In the genomic region with DNA sequence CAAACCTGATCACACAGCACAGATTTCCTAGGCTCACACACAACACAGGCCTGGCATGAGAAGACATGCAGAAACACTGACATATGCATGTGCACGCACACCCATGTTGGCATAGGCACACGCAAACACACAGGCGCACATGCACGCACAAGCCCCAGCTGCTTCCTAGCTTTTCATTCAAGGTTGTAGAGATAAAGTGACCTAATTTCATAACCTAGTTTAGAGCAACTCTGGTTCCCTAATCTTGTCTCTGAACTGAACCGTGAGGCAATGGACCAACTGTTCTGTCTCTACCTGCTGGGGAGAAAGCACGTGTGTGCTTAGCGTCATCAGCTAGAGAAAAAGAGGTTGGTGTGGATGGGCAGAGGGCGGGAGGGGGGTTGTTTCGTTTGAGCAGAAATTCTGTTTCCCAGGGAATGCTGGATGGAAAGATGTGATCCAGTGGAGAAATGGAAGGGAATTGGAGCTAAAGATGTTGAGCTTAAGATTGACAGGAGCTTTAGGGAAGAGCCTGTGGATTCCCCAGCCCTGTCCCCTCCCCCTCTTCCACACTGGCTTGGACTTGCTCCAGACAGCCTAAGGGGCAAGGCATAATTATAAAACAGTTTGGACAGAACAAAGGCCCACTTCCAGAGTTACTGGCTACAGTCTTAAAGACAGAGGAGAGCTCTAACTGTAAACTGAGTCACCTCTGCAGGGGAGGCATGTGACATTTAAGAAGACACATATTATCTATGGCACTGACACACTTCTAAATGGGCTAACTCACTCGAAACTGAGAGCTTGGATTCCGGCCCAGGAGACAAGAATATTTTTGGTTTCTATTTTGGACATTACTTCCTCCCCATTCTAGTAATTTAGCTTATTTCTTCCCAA, we compare ENCODE assay signal across 8 mouse cellular contexts.
DNase-seq lines count a peak whose midpoint lies in the region; ATAC-seq and TF ChIP-seq lines count a peak whose summit lies in the region.

No protein-coding gene starts in this region.

- H3K27me3 ChIP-seq in liver, postnatal 0 days (ENCODE audit: insufficient read depth, low read length), result no peaks in the 10 kb centered on the region
- no peaks in the 10 kb centered on the region for H3K27me3 ChIP-seq in liver, embryonic 11.5 days (replicated peaks; ENCODE audit: control insufficient read depth, insufficient read depth, low read length)
- H3K27me3 ChIP-seq in thymus, adult 2 months (ENCODE audit: control insufficient read depth, insufficient read depth, low read length), result no peaks in the 10 kb centered on the region

- no peak overlapping the region for H3K4me3 ChIP-seq in liver, postnatal 0 days (ENCODE audit: low read depth, low read length)
- no peak overlapping the region for H3K4me3 ChIP-seq in liver, embryonic 11.5 days (ENCODE audit: low read depth, low read length)
- no peak overlapping the region for H3K4me3 ChIP-seq in thymus, adult 2 months (ENCODE audit: control insufficient read depth, insufficient read depth, low read length)

- TF ChIP-seq EP300 in liver, postnatal 0 days (IDR thresholded peaks at IDR 0.05; ENCODE audit: low read depth), result no peak

- DNase-seq in liver, postnatal 0 days, result no peak
- no peak for DNase-seq in liver, embryonic 11.5 days (ENCODE audit: low spot score)
- peak; percentile 45 for DNase-seq in cerebellum, adult 11-12 months
- peak; percentile 37 for DNase-seq in fat pad, adult 2 months (ENCODE audit: extremely low read depth, low read depth, low spot score)
- peak; percentile 27 to 87 for DNase-seq in left cerebral cortex, postnatal 25 days (ENCODE audit: low spot score in 2 of 2)
- no peak for DNase-seq in layer of hippocampus, adult 11-12 months (ENCODE audit: low spot score)
- DNase-seq in thymus, adult 2 months, result no peak
- no peak for DNase-seq in thymus, postnatal 0 days (ENCODE audit: low spot score)

- ATAC-seq in liver, postnatal 0 days, result no peak
- ATAC-seq in liver, embryonic 11.5 days (replicated peaks; ENCODE audit: low FRiP score), result no peak

- H3K4me2 ChIP-seq in liver, postnatal 0 days (ENCODE audit: low read depth, low read length), result 0 out of 2 replicates have a peak overlapping the region, but pooled peaks have one; percentile 6
- H3K4me2 ChIP-seq in liver, embryonic 11.5 days, result no peak overlapping the region

- no peaks in the 10 kb centered on the region for H3K36me3 ChIP-seq in liver, postnatal 0 days (replicated peaks; ENCODE audit: insufficient read depth, low read length)
- H3K36me3 ChIP-seq in liver, embryonic 11.5 days (ENCODE audit: control insufficient read depth, insufficient read depth, low read length), result no peaks in the 10 kb centered on the region
- no peaks in the 10 kb centered on the region for H3K36me3 ChIP-seq in thymus, adult 2 months (ENCODE audit: control insufficient read depth, insufficient read depth, low read length)

- 68% methylated on average over 11 of the region's 11 CpGs for WGBS in liver, postnatal 0 days (ENCODE audit: insufficient replicate concordance)
- WGBS in liver, embryonic 11.5 days, result 75% methylated on average over 11 of the region's 11 CpGs
- WGBS in thymus, adult 2 months, result 80% methylated on average over 11 of the region's 11 CpGs

- H3K4me1 ChIP-seq in liver, postnatal 0 days (ENCODE audit: insufficient read depth), result no peaks in the 10 kb centered on the region
- H3K4me1 ChIP-seq in liver, embryonic 11.5 days (replicated peaks; ENCODE audit: control insufficient read depth, insufficient read depth, low read length), result no peaks in the 10 kb centered on the region
- no peaks in the 10 kb centered on the region; the same call in 1 of the 2 replicates for H3K4me1 ChIP-seq in thymus, adult 2 months (replicated peaks; ENCODE audit: control insufficient read depth, insufficient read depth, low read length)

- TF ChIP-seq CTCF in liver, postnatal 0 days (IDR thresholded peaks at IDR 0.05; ENCODE audit: low read depth), result no peak
- TF ChIP-seq CTCF in thymus, adult 2 months (IDR thresholded peaks at IDR 0.05; ENCODE audit: borderline replicate concordance, control insufficient read depth, extremely low read depth, insufficient read depth, low read length, poor library complexity), result no peak

- no peak overlapping the region for H3K9ac ChIP-seq in liver, postnatal 0 days (replicated peaks)
- H3K9ac ChIP-seq in liver, embryonic 11.5 days (ENCODE audit: low read depth, low read length), result no peak overlapping the region

- TF ChIP-seq POLR2A in thymus, adult 2 months (IDR thresholded peaks at IDR 0.05; ENCODE audit: control insufficient read depth, extremely low read depth, insufficient read depth, low read length, poor library complexity), result no peak

- no peaks in the 10 kb centered on the region for H3K9me3 ChIP-seq in liver, postnatal 0 days (ENCODE audit: low read length)
- no peaks in the 10 kb centered on the region for H3K9me3 ChIP-seq in liver, embryonic 11.5 days (ENCODE audit: control insufficient read depth, low read length)

- intact Hi-C loops in left cerebral cortex, postnatal 25 days (cut with DNase I), result no loop called here

- H3K27ac ChIP-seq in liver, postnatal 0 days (ENCODE audit: low read depth), result no peak overlapping the region
- no peak overlapping the region for H3K27ac ChIP-seq in liver, embryonic 11.5 days (ENCODE audit: low read depth, low read length)
- no peak overlapping the region for H3K27ac ChIP-seq in thymus, adult 2 months (ENCODE audit: control insufficient read depth, insufficient read depth, low read length)

Comparison
In these comparisons a context has a peak if more than half of its experiments do, and no peak if none do; other contexts are left out.
1. DNase-seq: peak in cerebellum, adult 11-12 months (single experiment), fat pad, adult 2 months (single experiment) and left cerebral cortex, postnatal 25 days (2 of 2); none in liver, postnatal 0 days (single experiment), liver, embryonic 11.5 days (single experiment), layer of hippocampus, adult 11-12 months (single experiment), thymus, adult 2 months (single experiment) and thymus, postnatal 0 days (single experiment).